ENCODE assay signal across 10 mouse cellular contexts in genomic region chr6:38065501-38066122, GRCm38 (mm10). TPM values are rescaled to one million over a fixed set of nuclear protein-coding genes. Genes with fewer than 3 reads are reported as not detected.
DNase-seq lines count a peak whose midpoint lies in the region; ATAC-seq and TF ChIP-seq lines count a peak whose summit lies in the region.
"Had no signal": no experiment of that assay in that cellular context is flagged by ENCODE, and none has a peak within 500 bp of the region (broad histone marks: within the 10 kb centered on the region; RNA-seq: fewer than 3 reads in every experiment).

No protein-coding gene starts in this region.

- H3K4me3 ChIP-seq in left cerebral cortex, adult 2 months = peak overlapping the region; percentile 17; the same call in 1 of the 2 replicates
- H3K4me3 ChIP-seq: limb, embryonic 15.5 days had no signal

- no peak for TF ChIP-seq CTCF in left cerebral cortex, adult 2 months (IDR thresholded peaks at IDR 0.05)

- peak; percentile 11 for DNase-seq in CD4-positive, CD25-positive, alpha-beta regulatory T cell, adult 2 months (ENCODE audit: low read depth, low spot score)
- DNase-seq in left cerebral cortex, adult 2 months (ENCODE audit: extremely low spot score in 1 of 2, low spot score in 2 of 2) = peak; percentile 11 to 31
- peak; percentile 40 to 57 for DNase-seq in right cerebral cortex, postnatal 10 days (ENCODE audit: low spot score in 2 of 2)
- no peak for DNase-seq in gastrocnemius, adult 18-20 months (ENCODE audit: low spot score)
- no peak for DNase-seq in kidney, postnatal 10 days
- no peak for DNase-seq in embryo, embryonic 10.5 days (ENCODE audit: low spot score)

- peak overlapping the region; percentile 62 for H3K27ac ChIP-seq in left cerebral cortex, adult 2 months
- H3K27ac ChIP-seq: limb, embryonic 15.5 days had no signal

- intact Hi-C loops in left cerebral cortex, adult 2 months (cut with DNase I) = loop anchor here (1.0 to 10.0 kb wide), 5 partner anchors 58 to 711 kb away; partner anchors contain the start of gene Trim24

- peak; percentile 23 for ATAC-seq in activated CD4-positive, CD25-positive, alpha-beta regulatory T cell, adult 4 months
- peak; percentile 83 for ATAC-seq in frontal cortex, adult (ENCODE audit: low TSS enrichment)

RNA-seq across cellular contexts. Expression of gene Svopl, which starts 18.8 kb away (rescaled TPM):
- under 1 TPM in 1 of 2 experiments, not detected in 1; 0.13 TPM for polyA plus RNA-seq in activated CD4-positive, CD25-positive, alpha-beta regulatory T cell, adult 4 months (2017; shearing (Covaris generic))
- total RNA-seq in left cerebral cortex, adult 2 months (2021) = under 1 TPM in 1 of 2 experiments, not detected in 1; 0.14 TPM
- total RNA-seq in gastrocnemius, adult 18-20 months (2021) = not detected

RNA-seq across cellular contexts. Expression of gene Tmem213, which starts 43.4 kb away (rescaled TPM):
- polyA plus RNA-seq in activated CD4-positive, CD25-positive, alpha-beta regulatory T cell, adult 4 months (2017; shearing (Covaris generic)) = not detected
- not detected for total RNA-seq in left cerebral cortex, adult 2 months (2021)
- total RNA-seq in gastrocnemius, adult 18-20 months (2021) = not detected
- polyA plus RNA-seq: testis, adult 2 months had no signal

RNA-seq across cellular contexts. Expression of gene Atp6v0a4, which starts 58.8 kb away (rescaled TPM):
- polyA plus RNA-seq in activated CD4-positive, CD25-positive, alpha-beta regulatory T cell, adult 4 months (2017; shearing (Covaris generic)) = not detected
- 1 to 10 TPM; 2.0 to 2.3 TPM for total RNA-seq in left cerebral cortex, adult 2 months (2021)
- under 1 TPM; 0.16 to 0.43 TPM for total RNA-seq in gastrocnemius, adult 18-20 months (2021)

Comparison
In these comparisons a context has a peak if more than half of its experiments do, and no peak if none do; other contexts are left out.
1. DNase-seq: peak in CD4-positive, CD25-positive, alpha-beta regulatory T cell, adult 2 months (single experiment), left cerebral cortex, adult 2 months (2 of 2) and right cerebral cortex, postnatal 10 days (2 of 2); none in gastrocnemius, adult 18-20 months (single experiment), kidney, postnatal 10 days (single experiment) and embryo, embryonic 10.5 days (single experiment).